Mouse (Mus musculus) embryonic fibroblast, embryonic 13.5 days (primary cell): ENCODE measurements around the gene Ndufb4.

Experiments
- CTCF ChIP-seq: IDR thresholded peaks from 2 replicates; pipeline ENCODE4 v1.5.1; 2011; ENCODE audit warnings: mild to moderate bottlenecking, control low read depth, low read length, moderate library complexity, borderline replicate concordance; ENCODE audit not compliant: insufficient read depth
- POLR2A ChIP-seq: IDR thresholded peaks from 2 replicates; pipeline ENCODE4 v1.6.1; 2011; ENCODE audit warnings: low read depth, mild to moderate bottlenecking, control low read depth, low read length, moderate library complexity

GRCm38 (mm10) chr16:37680216-37680615 is 26.0 kb upstream of the Ndufb4 start:
- TF ChIP-seq CTCF (no peak), POLR2A (no peak)
